ENCODE assay signal across 8 mouse cellular contexts in the genomic region with DNA sequence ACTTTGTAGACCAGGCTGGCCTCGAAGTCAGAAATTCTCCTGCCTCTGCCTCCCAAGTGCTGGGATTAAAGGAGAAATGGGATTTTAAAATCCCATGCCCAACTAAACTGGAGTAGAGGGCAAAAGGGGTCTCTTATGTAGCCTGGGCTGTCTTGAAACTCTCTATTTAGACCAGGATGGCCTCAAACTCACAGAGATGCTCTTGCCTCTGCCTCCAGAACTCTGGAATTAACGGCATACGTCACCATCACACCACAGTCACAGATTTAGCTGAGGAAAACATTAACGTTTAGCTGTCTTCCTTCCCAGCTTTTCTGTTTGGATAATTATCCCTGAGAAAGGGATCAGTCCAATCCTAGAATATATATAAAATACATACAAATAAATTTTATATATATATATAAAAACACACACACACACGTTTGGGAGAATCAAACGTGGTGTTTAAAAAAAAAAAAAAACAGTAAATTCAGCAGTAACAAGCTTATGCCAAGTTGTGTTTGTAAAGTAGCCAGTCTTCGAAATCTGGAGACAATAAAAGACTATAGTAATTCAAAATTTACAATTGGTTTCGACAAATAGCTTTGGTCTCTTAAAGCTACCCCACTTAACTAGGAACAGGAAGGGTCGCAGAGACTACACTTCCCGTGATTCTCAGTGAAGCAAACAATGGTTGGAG. TPM values are rescaled to one million over a fixed set of nuclear protein-coding genes. Genes with fewer than 3 reads are reported as not detected.
DNase-seq lines count a peak whose midpoint lies in the region; ATAC-seq and TF ChIP-seq lines count a peak whose summit lies in the region.

No protein-coding gene starts in this region.

- H3K4me3 ChIP-seq in forebrain, embryonic 14.5 days (ENCODE audit: low read depth, low read length), result no peak overlapping the region
- H3K4me3 ChIP-seq in forebrain, embryonic 11.5 days (ENCODE audit: low read depth, low read length), result no peak overlapping the region
- H3K4me3 ChIP-seq in left cerebral cortex, adult 2 months, result no peak overlapping the region
- H3K4me3 ChIP-seq in embryonic facial prominence, embryonic 13.5 days, result no peak overlapping the region
- peak overlapping the region; percentile 4 to 15; a peak in 2 of 4 replicates for H3K4me3 ChIP-seq in liver, embryonic 14.5 days (ENCODE audit: insufficient read depth in 1 of 2, low read depth in 2 of 2, low read length in 2 of 2)

- H3K27ac ChIP-seq in forebrain, embryonic 14.5 days (ENCODE audit: low read depth, low read length), result 0 out of 2 replicates have a peak overlapping the region, but pooled peaks have one; percentile 2
- no peak overlapping the region for H3K27ac ChIP-seq in forebrain, embryonic 11.5 days (ENCODE audit: low read depth, low read length)
- peak overlapping the region; percentile 2; the same call in 1 of the 2 replicates for H3K27ac ChIP-seq in left cerebral cortex, adult 2 months
- H3K27ac ChIP-seq in embryonic facial prominence, embryonic 13.5 days, result no peak overlapping the region
- H3K27ac ChIP-seq in liver, embryonic 14.5 days, result no peak overlapping the region

- peaks cover 21% of the 10 kb centered on the region for H3K4me1 ChIP-seq in forebrain, embryonic 14.5 days (ENCODE audit: control insufficient read depth, insufficient read depth, low read length)
- H3K4me1 ChIP-seq in forebrain, embryonic 11.5 days (replicated peaks; ENCODE audit: control insufficient read depth, insufficient read depth, low read length), result peaks cover 19% of the 10 kb centered on the region; the same call in 1 of the 2 replicates
- H3K4me1 ChIP-seq in embryonic facial prominence, embryonic 13.5 days, result peaks cover 22% of the 10 kb centered on the region
- peaks cover 17 to 23% of the 10 kb centered on the region in 2 experiments for H3K4me1 ChIP-seq in liver, embryonic 14.5 days (replicated peaks; ENCODE audit: control insufficient read depth in 2 of 2, insufficient read depth in 2 of 2, low read length in 1 of 2)

- H3K4me2 ChIP-seq in forebrain, embryonic 14.5 days (ENCODE audit: low read length), result no peak overlapping the region
- H3K4me2 ChIP-seq in forebrain, embryonic 11.5 days (ENCODE audit: low read depth, low read length, severe bottlenecking), result no peak overlapping the region
- H3K4me2 ChIP-seq in embryonic facial prominence, embryonic 13.5 days, result peak overlapping the region; percentile 19; the same call in 1 of the 2 replicates
- H3K4me2 ChIP-seq in liver, embryonic 14.5 days (ENCODE audit: low read depth), result peak overlapping the region; percentile 51

- no peaks in the 10 kb centered on the region for H3K27me3 ChIP-seq in forebrain, embryonic 14.5 days (replicated peaks; ENCODE audit: control insufficient read depth, insufficient read depth, low read length)
- H3K27me3 ChIP-seq in forebrain, embryonic 11.5 days (ENCODE audit: control insufficient read depth, insufficient read depth, low read length), result no peaks in the 10 kb centered on the region
- H3K27me3 ChIP-seq in embryonic facial prominence, embryonic 13.5 days, result no peaks in the 10 kb centered on the region
- no peaks in the 10 kb centered on the region for H3K27me3 ChIP-seq in liver, embryonic 14.5 days (ENCODE audit: control insufficient read depth, insufficient read depth, low read length)

- 51% methylated on average over 10 of the region's 10 CpGs for WGBS in forebrain, embryonic 14.5 days
- 51% methylated on average over 10 of the region's 10 CpGs for WGBS in forebrain, embryonic 11.5 days
- 43% methylated on average over 10 of the region's 10 CpGs for WGBS in embryonic facial prominence, embryonic 13.5 days
- WGBS in liver, embryonic 14.5 days (ENCODE audit: insufficient replicate concordance), result 36% methylated on average over 10 of the region's 10 CpGs

- intact Hi-C loops in left cerebral cortex, adult 2 months (cut with DNase I), result loop anchor here (2.0 kb wide), 1 partner anchor 18 kb away; a partner anchor contains a TSS
- intact Hi-C loops in left cerebral cortex, postnatal 10 days (cut with DNase I), result no loop called here

- no peak overlapping the region for H3K9ac ChIP-seq in forebrain, embryonic 14.5 days (ENCODE audit: low read length)
- no peak overlapping the region for H3K9ac ChIP-seq in forebrain, embryonic 11.5 days (ENCODE audit: low read length)
- H3K9ac ChIP-seq in embryonic facial prominence, embryonic 13.5 days, result no peak overlapping the region
- no peak overlapping the region for H3K9ac ChIP-seq in liver, embryonic 14.5 days (replicated peaks)

- TF ChIP-seq CTCF in left cerebral cortex, adult 2 months (IDR thresholded peaks at IDR 0.05), result no peak
- TF ChIP-seq CTCF in liver, embryonic 14.5 days (IDR thresholded peaks at IDR 0.05; ENCODE audit: low read depth), result no peak

- no peak for TF ChIP-seq EP300 in liver, embryonic 14.5 days (IDR thresholded peaks at IDR 0.05; ENCODE audit: low read depth)

- H3K9me3 ChIP-seq in forebrain, embryonic 14.5 days (replicated peaks; ENCODE audit: control insufficient read depth, low read length), result no peaks in the 10 kb centered on the region
- H3K9me3 ChIP-seq in forebrain, embryonic 11.5 days (ENCODE audit: control insufficient read depth, low read length), result no peaks in the 10 kb centered on the region
- H3K9me3 ChIP-seq in embryonic facial prominence, embryonic 13.5 days, result no peaks in the 10 kb centered on the region
- H3K9me3 ChIP-seq in liver, embryonic 14.5 days (ENCODE audit: control insufficient read depth, low read length), result no peaks in the 10 kb centered on the region

- no peak for ATAC-seq in forebrain, embryonic 14.5 days
- no peak for ATAC-seq in forebrain, embryonic 11.5 days (replicated peaks; ENCODE audit: low FRiP score)
- no peak for ATAC-seq in embryonic facial prominence, embryonic 13.5 days (ENCODE audit: insufficient number of reproducible peaks, insufficient read depth, low FRiP score, low TSS enrichment, low read depth)
- no peak for ATAC-seq in liver, embryonic 14.5 days (ENCODE audit: insufficient read depth)

- DNase-seq in forebrain, embryonic 14.5 days (ENCODE audit: low spot score), result no peak
- DNase-seq in forebrain, embryonic 11.5 days (ENCODE audit: low spot score), result no peak
- no peak for DNase-seq in left cerebral cortex, adult 2 months (ENCODE audit: extremely low spot score in 1 of 2, low spot score in 2 of 2)
- DNase-seq in left cerebral cortex, postnatal 10 days (ENCODE audit: extremely low spot score in 1 of 2, low spot score in 2 of 2), result no peak
- no peak for DNase-seq in liver, embryonic 14.5 days (ENCODE audit: low read depth in 3 of 3, low spot score in 3 of 3)
- no peak for DNase-seq in layer of hippocampus, adult 11-12 months (ENCODE audit: low spot score)
- no peak for DNase-seq in layer of hippocampus, adult 8-10 months (ENCODE audit: low spot score in 2 of 2)

- H3K36me3 ChIP-seq in forebrain, embryonic 14.5 days (ENCODE audit: control insufficient read depth, insufficient read depth, low read length), result peaks cover 57% of the 10 kb centered on the region
- peaks cover 10% of the 10 kb centered on the region; the same call in 1 of the 2 replicates for H3K36me3 ChIP-seq in forebrain, embryonic 11.5 days (ENCODE audit: control insufficient read depth, insufficient read depth, low read length)
- peaks cover 56% of the 10 kb centered on the region for H3K36me3 ChIP-seq in embryonic facial prominence, embryonic 13.5 days
- H3K36me3 ChIP-seq in liver, embryonic 14.5 days (replicated peaks; ENCODE audit: control insufficient read depth, insufficient read depth, low read depth), result peaks cover 28% of the 10 kb centered on the region

RNA-seq across cellular contexts. Expression of a gene that starts 0.5 kb away (rescaled TPM):
- polyA plus RNA-seq in forebrain, embryonic 14.5 days (2014; fragmentation: Nextera tagmentation; extraction: Ambion mirVana), result 1,206 and 1,335 TPM in 2 replicates
- polyA plus RNA-seq in forebrain, embryonic 11.5 days (2014; fragmentation: Nextera tagmentation; extraction: Ambion mirVana), result 797 and 824 TPM in 2 replicates
- 100 to 1,000 TPM; 804 to 827 TPM for total RNA-seq in left cerebral cortex, adult 2 months (2021)
- 100 to 1,000 TPM; 950 to 999 TPM for total RNA-seq in left cerebral cortex, postnatal 10 days (2021)
- polyA plus RNA-seq in embryonic facial prominence, embryonic 13.5 days (2015; fragmentation: Nextera tagmentation; extraction: Ambion mirVana), result 610 and 646 TPM in 2 replicates
- 259 and 268 TPM in 2 replicates for polyA plus RNA-seq in liver, embryonic 14.5 days (2012; rRNA removed)
- polyA plus RNA-seq in liver, embryonic 14.5 days (2014; fragmentation: Nextera tagmentation; extraction: Ambion mirVana), result 364 and 392 TPM in 2 replicates
- 100 to 1,000 TPM; 669 to 728 (median 710) TPM for total RNA-seq in layer of hippocampus, adult 8-10 months (2022)

RNA-seq across cellular contexts. Expression of a gene that starts 13.6 kb away (rescaled TPM):
- 64.8 and 74.4 TPM in 2 replicates for polyA plus RNA-seq in forebrain, embryonic 14.5 days (2014; fragmentation: Nextera tagmentation; extraction: Ambion mirVana)
- 51.6 and 55.9 TPM in 2 replicates for polyA plus RNA-seq in forebrain, embryonic 11.5 days (2014; fragmentation: Nextera tagmentation; extraction: Ambion mirVana)
- 100 to 1,000 TPM; 102 to 109 TPM for total RNA-seq in left cerebral cortex, adult 2 months (2021)
- total RNA-seq in left cerebral cortex, postnatal 10 days (2021), result 10 to 100 TPM; 67.0 to 80.0 TPM
- 65.0 and 77.4 TPM in 2 replicates for polyA plus RNA-seq in embryonic facial prominence, embryonic 13.5 days (2015; fragmentation: Nextera tagmentation; extraction: Ambion mirVana)
- 14.3 and 15.0 TPM in 2 replicates for polyA plus RNA-seq in liver, embryonic 14.5 days (2012; rRNA removed)
- polyA plus RNA-seq in liver, embryonic 14.5 days (2014; fragmentation: Nextera tagmentation; extraction: Ambion mirVana), result 19.5 and 24.4 TPM in 2 replicates
- total RNA-seq in layer of hippocampus, adult 8-10 months (2022), result 100 to 1,000 TPM in 2 of 4 experiments, 10 to 100 TPM in 2; 90.6 to 109 (median 98.4) TPM

RNA-seq across cellular contexts. Expression of a gene that starts 18.0 kb away (rescaled TPM):
- 25.3 and 26.0 TPM in 2 replicates for polyA plus RNA-seq in forebrain, embryonic 14.5 days (2014; fragmentation: Nextera tagmentation; extraction: Ambion mirVana)
- 42.8 and 45.4 TPM in 2 replicates for polyA plus RNA-seq in forebrain, embryonic 11.5 days (2014; fragmentation: Nextera tagmentation; extraction: Ambion mirVana)
- 10 to 100 TPM; 64.7 to 70.1 TPM for total RNA-seq in left cerebral cortex, adult 2 months (2021)
- 10 to 100 TPM; 84.8 to 87.8 TPM for total RNA-seq in left cerebral cortex, postnatal 10 days (2021)
- polyA plus RNA-seq in embryonic facial prominence, embryonic 13.5 days (2015; fragmentation: Nextera tagmentation; extraction: Ambion mirVana), result 26.7 and 27.1 TPM in 2 replicates
- polyA plus RNA-seq in liver, embryonic 14.5 days (2012; rRNA removed), result 7.3 and 8.8 TPM in 2 replicates
- 4.9 and 5.0 TPM in 2 replicates for polyA plus RNA-seq in liver, embryonic 14.5 days (2014; fragmentation: Nextera tagmentation; extraction: Ambion mirVana)
- total RNA-seq in layer of hippocampus, adult 8-10 months (2022), result 10 to 100 TPM; 50.2 to 61.7 (median 53.6) TPM

RNA-seq across cellular contexts. Expression of a gene that starts 36.1 kb away (rescaled TPM):
- polyA plus RNA-seq in forebrain, embryonic 14.5 days (2014; fragmentation: Nextera tagmentation; extraction: Ambion mirVana), result 90.3 and 92.1 TPM in 2 replicates
- 135 and 138 TPM in 2 replicates for polyA plus RNA-seq in forebrain, embryonic 11.5 days (2014; fragmentation: Nextera tagmentation; extraction: Ambion mirVana)
- total RNA-seq in left cerebral cortex, adult 2 months (2021), result 10 to 100 TPM; 59.2 to 59.6 TPM
- total RNA-seq in left cerebral cortex, postnatal 10 days (2021), result 10 to 100 TPM; 61.4 to 66.7 TPM
- 96.6 and 114 TPM in 2 replicates for polyA plus RNA-seq in embryonic facial prominence, embryonic 13.5 days (2015; fragmentation: Nextera tagmentation; extraction: Ambion mirVana)
- polyA plus RNA-seq in liver, embryonic 14.5 days (2012; rRNA removed), result 19.6 and 23.3 TPM in 2 replicates
- 39.0 and 44.1 TPM in 2 replicates for polyA plus RNA-seq in liver, embryonic 14.5 days (2014; fragmentation: Nextera tagmentation; extraction: Ambion mirVana)
- 10 to 100 TPM; 48.2 to 57.6 (median 55.7) TPM for total RNA-seq in layer of hippocampus, adult 8-10 months (2022)

RNA-seq across cellular contexts. Expression of a gene that starts 54.5 kb away (rescaled TPM):
- 1.3 and 4.1 TPM in 2 replicates for polyA plus RNA-seq in forebrain, embryonic 14.5 days (2014; fragmentation: Nextera tagmentation; extraction: Ambion mirVana)
- 0.80 and 1.4 TPM in 2 replicates for polyA plus RNA-seq in forebrain, embryonic 11.5 days (2014; fragmentation: Nextera tagmentation; extraction: Ambion mirVana)
- 10 to 100 TPM; 63.4 to 68.3 TPM for total RNA-seq in left cerebral cortex, adult 2 months (2021)
- total RNA-seq in left cerebral cortex, postnatal 10 days (2021), result 10 to 100 TPM; 78.1 to 78.5 TPM
- polyA plus RNA-seq in embryonic facial prominence, embryonic 13.5 days (2015; fragmentation: Nextera tagmentation; extraction: Ambion mirVana), result 1.6 and 2.8 TPM in 2 replicates
- 0.23 and 0.35 TPM in 2 replicates for polyA plus RNA-seq in liver, embryonic 14.5 days (2012; rRNA removed)
- polyA plus RNA-seq in liver, embryonic 14.5 days (2014; fragmentation: Nextera tagmentation; extraction: Ambion mirVana), result 0.18 and 0.19 TPM in 2 replicates
- 10 to 100 TPM; 35.1 to 40.2 (median 37.2) TPM for total RNA-seq in layer of hippocampus, adult 8-10 months (2022)

Comparison
In these comparisons a context has a peak if more than half of its experiments do, and no peak if none do; other contexts are left out.
1. H3K27ac ChIP-seq: peak in forebrain, embryonic 14.5 days (single experiment) and left cerebral cortex, adult 2 months (single experiment); none in forebrain, embryonic 11.5 days (single experiment), embryonic facial prominence, embryonic 13.5 days (single experiment) and liver, embryonic 14.5 days (single experiment).
2. H3K4me2 ChIP-seq: peak in embryonic facial prominence, embryonic 13.5 days (single experiment) and liver, embryonic 14.5 days (single experiment); none in forebrain, embryonic 14.5 days (single experiment) and forebrain, embryonic 11.5 days (single experiment).
3. H3K4me3 ChIP-seq: peak in liver, embryonic 14.5 days (2 of 2); none in forebrain, embryonic 14.5 days (single experiment), forebrain, embryonic 11.5 days (single experiment), left cerebral cortex, adult 2 months (single experiment) and embryonic facial prominence, embryonic 13.5 days (single experiment).